Mouse (Mus musculus): ENCODE data around the gene Timm23.

- TF ChIP-seq CTCF (IDR thresholded peaks at IDR 0.05; ENCODE audit: low read depth, low read length) (no peak), GATA1 (IDR thresholded peaks at IDR 0.05; ENCODE audit: borderline replicate concordance, low read length) (no peak), POLR2AphosphoS5 (IDR thresholded peaks at IDR 0.05; ENCODE audit: insufficient replicate concordance, low read depth, low read length) (no peak), GATA2 (IDR thresholded peaks at IDR 0.05; ENCODE audit: borderline replicate concordance, low read depth, low read length) (no peak), TAL1 (conservative IDR thresholded peaks at IDR 0.05; ENCODE audit: low read depth, low read length) (no peak)
These were observed 31.6 kb downstream of the Timm23 start for GRCm38 (mm10) chr14:32170137-32170536.

All from G1E (cell line).